Mouse (Mus musculus) hindbrain, postnatal 0 days (tissue): ENCODE measurements around the gene Asnsd1. TPM values are rescaled to one million over a fixed set of nuclear protein-coding genes. Genes with fewer than 3 reads are reported as not detected.
"Not testable (repeated sequence)": the region's sequence is repeated elsewhere in the genome, so short reads cannot be mapped to it uniquely, and the experiment has no call there.

Experiments used
- ATAC-seq: fragments of 200-750 bp; cut with Nextera tagmentation; 2 replicates; pipeline ENCODE4 v1.8.0; 2017; ENCODE audit warnings: mild to moderate bottlenecking, moderate TSS enrichment, moderate library complexity
- DNase-seq: peaks from one replicate; pipeline ENCODE4 v3.0.0-alpha.2; 2015; ENCODE audit warnings: low spot score
- H3K27ac ChIP-seq: fragments of 300-500 bp; sonication (generic); 2 replicates; pipeline ENCODE4 v1.5.1; 2014; ENCODE audit warnings: mild to moderate bottlenecking
- H3K27me3 ChIP-seq: fragments of 300-500 bp; sonication (generic); 2 replicates; pipeline ENCODE4 v1.6.1; 2014; ENCODE audit warnings: low read length, mixed read lengths; ENCODE audit not compliant: insufficient read depth
- H3K36me3 ChIP-seq: fragments of 300-500 bp; sonication (generic); 2 replicates; pipeline ENCODE4 v1.6.1; 2014; ENCODE audit warnings: low read length, mixed read lengths; ENCODE audit not compliant: insufficient read depth
- H3K4me1 ChIP-seq: fragments of 300-500 bp; sonication (generic); 2 replicates; pipeline ENCODE4 v1.6.1; 2014; ENCODE audit warnings: antibody characterized with exemption, low read length, mixed read lengths; ENCODE audit not compliant: insufficient read depth
- H3K4me2 ChIP-seq: fragments of 300-500 bp; sonication (generic); 2 replicates; pipeline ENCODE4 v1.6.1; 2014; ENCODE audit warnings: low read depth, mild to moderate bottlenecking, low read length, moderate library complexity, mixed read lengths
- H3K4me3 ChIP-seq: fragments of 300-500 bp; sonication (generic); 2 replicates; pipeline ENCODE4 v1.5.1; 2014; ENCODE audit warnings: low read length
- H3K9ac ChIP-seq: fragments of 300-500 bp; sonication (generic); replicated peaks from 2 replicates; pipeline ENCODE4 v1.6.1; 2014; ENCODE audit warnings: mild to moderate bottlenecking, low read length, moderate library complexity, mixed read lengths
- H3K9me3 ChIP-seq: fragments of 300-500 bp; sonication (generic); 2 replicates; pipeline ENCODE4 v1.6.1; 2016; ENCODE audit warnings: low read length, mixed read lengths
- CTCF ChIP-seq: IDR thresholded peaks from 2 replicates; pipeline ENCODE4 v1.5.1; 2016; ENCODE audit warnings: antibody characterized with exemption, control low read depth, low read depth
- WGBS: fragments of 180-500 bp; shearing (Covaris S2); extraction: QIAGEN DNeasy Blood & Tissue Kit; methylation state at CpG from one replicate; pipeline ENCODE4 v1.1.7; 2014; 5-methylcytosine and 5-hydroxymethylcytosine counted together
- polyA plus RNA-seq: library from polyadenylated mRNA; unstranded; fragments of >200 nt; fragmentation: Nextera tagmentation; extraction: Ambion mirVana; gene quantifications from 2 replicates; pipeline ENCODE4 v1.2.1, GENCODE M21; 2015
- total RNA-seq: library from RNA; depleted of rRNA; stranded (reverse); fragments of >200 nt; gene quantifications from 2 replicates; pipeline ENCODE4 v1.2.3, GENCODE M21; 2014

Asnsd1 gene
- total and polyA plus RNA-seq, 2 experiments from 2014 or later, result 26.2 to 47.6 TPM

DNA sequence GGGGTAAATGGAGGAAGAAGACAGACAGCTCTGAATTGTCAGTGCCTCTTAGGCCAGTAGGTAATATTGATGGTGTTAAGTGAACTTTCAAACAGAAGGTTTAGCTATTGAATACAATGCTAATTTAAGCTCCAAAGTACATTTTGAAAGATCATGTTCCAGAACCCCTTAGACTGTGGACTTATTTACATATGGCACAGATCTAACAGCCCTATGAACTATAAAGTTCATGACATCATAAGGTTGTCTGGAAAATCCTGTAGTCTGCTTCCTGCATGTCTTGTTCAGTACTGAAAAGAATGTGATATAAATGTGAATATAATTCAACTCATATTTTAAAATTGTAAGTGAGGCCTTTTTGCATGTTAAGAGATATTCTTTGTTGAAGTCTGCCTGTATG lies 6.4 kb upstream of the Asnsd1 start:
- H3K9ac ChIP-seq, result no peak overlapping the region
- no peak for ATAC-seq
- no peaks in the 10 kb centered on the region for H3K9me3 ChIP-seq

DNA sequence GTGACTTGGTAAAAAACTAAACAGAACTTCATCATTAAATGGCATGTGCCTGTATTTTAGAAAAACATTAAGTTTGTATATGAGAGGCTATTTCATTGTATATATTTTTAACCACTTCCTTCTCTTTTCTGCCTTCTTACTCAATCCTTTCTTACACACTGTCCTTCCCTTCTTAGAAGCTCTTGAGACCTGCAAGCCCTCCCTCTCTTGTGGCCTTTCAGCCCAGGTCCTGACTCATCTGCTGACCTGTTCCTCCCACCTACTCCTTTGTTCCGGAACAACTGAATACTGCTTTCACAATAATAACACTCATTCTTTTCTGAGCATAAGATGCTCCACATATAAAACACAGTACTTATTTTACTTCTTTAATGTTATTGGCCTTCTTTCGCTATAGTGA lies 11.5 kb downstream of the Asnsd1 start:
- no peak for TF ChIP-seq CTCF
- Histone ChIP-seq H3K9ac (no peak overlapping the region), H3K27ac (no peak overlapping the region), H3K4me1 (no peaks in the 10 kb centered on the region), H3K4me2 (no peak overlapping the region), H3K9me3 (no peaks in the 10 kb centered on the region), H3K4me3 (no peak overlapping the region), H3K36me3 (peaks cover 28% of the 10 kb centered on the region; the same call in 1 of the 2 replicates), H3K27me3 (no peaks in the 10 kb centered on the region)
- DNase-seq (no peak), ATAC-seq (no peak)
- 96% methylated on average over 2 of the region's 2 CpGs for WGBS

More for the DNA sequence above, 6.4 kb upstream of the Asnsd1 start:
- Histone ChIP-seq H3K4me1 (no peaks in the 10 kb centered on the region), H3K36me3 (no peaks in the 10 kb centered on the region), H3K4me2 (no peak overlapping the region), H3K27me3 (no peaks in the 10 kb centered on the region), H3K27ac (no peak overlapping the region), H3K4me3 (no peak overlapping the region)
- no peak for DNase-seq
- no peak for TF ChIP-seq CTCF

DNA sequence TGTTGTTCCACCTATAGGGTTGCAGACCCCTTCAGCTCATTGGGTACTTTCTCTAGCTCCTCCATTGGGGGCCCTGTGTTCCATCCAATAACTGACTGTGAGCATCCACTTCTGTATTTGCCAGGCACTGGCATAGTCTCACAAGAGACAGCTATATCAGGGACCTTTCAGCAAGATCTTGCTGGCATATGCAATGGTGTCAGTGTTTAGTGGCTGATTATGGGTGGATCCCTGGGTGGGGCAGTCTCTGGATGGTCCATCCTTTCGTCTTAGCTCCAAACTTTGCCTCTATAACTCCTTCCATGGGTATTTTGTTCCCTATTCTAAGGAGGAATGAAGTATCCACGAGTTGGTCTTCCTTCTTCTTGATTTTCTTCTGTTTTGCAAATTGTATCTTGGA lies 15.1 kb downstream of the Asnsd1 start:
- H3K27ac ChIP-seq, H3K4me2 ChIP-seq, H3K27me3 ChIP-seq, H3K9ac ChIP-seq, H3K9me3 ChIP-seq, H3K4me1 ChIP-seq, H3K36me3 ChIP-seq, DNase-seq, ATAC-seq, H3K4me3 ChIP-seq: not testable (repeated sequence)
- WGBS, result 56% methylated on average over 2 of the region's 2 CpGs

DNA sequence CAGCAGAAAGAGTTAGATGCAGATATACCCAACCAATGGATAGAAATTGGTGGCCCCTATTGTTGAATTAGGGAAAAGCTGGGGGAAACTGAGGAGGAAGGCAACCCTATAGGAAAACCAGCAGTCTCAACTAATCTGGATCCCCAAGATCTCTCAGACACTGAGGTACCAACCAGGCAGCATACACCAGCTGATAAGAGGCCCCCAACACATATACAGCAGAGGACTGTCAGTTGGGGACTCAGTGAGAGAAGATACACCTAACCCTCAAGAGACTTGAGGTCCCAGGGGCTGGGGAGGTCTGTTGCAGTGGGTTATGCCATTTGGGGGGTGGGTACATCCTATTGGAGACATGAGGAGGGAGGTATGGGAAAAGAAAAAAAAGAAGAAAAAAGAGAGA lies 17.1 kb downstream of the Asnsd1 start:
- no peaks in the 10 kb centered on the region for H3K27me3 ChIP-seq
- no peak overlapping the region for H3K27ac ChIP-seq
- no peaks in the 10 kb centered on the region for H3K4me1 ChIP-seq
- no peak for DNase-seq
- ATAC-seq, result no peak
- no peak for TF ChIP-seq CTCF
- H3K4me3 ChIP-seq, result no peak overlapping the region
- no peaks in the 10 kb centered on the region for H3K36me3 ChIP-seq
- no peaks in the 10 kb centered on the region for H3K9me3 ChIP-seq
- H3K4me2 ChIP-seq, result no peak overlapping the region
- H3K9ac ChIP-seq, result no peak overlapping the region

DNA sequence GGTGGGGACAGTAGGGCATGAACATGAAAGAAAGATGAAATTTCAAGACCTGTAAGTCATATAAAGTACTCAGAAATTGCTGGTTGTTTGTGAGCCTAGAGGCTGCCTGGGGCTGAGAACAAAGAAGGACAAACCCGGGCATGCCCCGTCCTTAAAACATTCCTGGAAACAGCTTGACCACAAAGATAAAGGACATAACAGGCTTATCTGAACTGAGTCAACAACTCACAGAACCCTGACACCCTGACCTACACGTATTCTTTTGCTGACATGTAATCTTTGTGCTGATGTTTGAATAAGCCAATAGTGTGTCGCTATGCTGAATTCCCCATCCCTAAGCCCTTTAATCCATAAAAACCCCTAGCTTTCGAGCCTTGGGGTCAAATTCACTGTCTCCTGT lies 19.0 kb downstream of the Asnsd1 start:
- not testable (repeated sequence) for H3K9ac ChIP-seq, H3K27ac ChIP-seq, H3K9me3 ChIP-seq, H3K4me3 ChIP-seq, DNase-seq, H3K27me3 ChIP-seq, H3K4me1 ChIP-seq, ATAC-seq, H3K36me3 ChIP-seq, H3K4me2 ChIP-seq
- WGBS, result 82% methylated on average over 5 of the region's 5 CpGs

DNA sequence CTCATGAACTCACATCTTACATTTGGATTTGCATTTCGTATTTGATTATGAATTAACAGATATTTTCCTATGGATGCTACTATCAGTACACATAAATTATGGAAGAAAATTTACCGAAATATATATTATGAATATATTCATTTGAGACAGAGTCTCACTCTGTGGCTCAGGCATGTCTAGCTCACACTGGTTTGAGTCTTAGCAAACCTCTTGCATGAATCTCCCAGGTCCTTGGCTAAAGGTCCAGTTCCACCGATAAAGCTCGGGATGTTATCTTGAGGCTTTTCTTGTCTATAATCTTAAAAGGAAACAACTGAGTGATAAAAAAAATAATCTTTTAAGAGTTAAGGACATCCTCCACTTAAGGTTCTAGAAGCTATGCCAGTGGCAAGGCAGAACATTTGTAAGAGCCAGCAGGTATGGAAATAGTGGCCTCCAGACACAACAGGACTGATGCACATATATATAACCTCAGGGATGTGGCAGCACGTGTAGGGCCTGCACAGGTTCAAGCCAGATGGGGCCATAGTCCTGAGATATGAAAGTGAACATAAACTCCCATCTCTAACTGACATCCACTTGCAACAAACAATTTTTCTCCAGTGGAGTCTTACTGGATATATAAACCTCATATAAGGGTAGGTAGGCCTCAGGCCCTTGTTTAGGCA lies 27.6 kb downstream of the Asnsd1 start:
- Histone ChIP-seq H3K27me3 (no peaks in the 10 kb centered on the region), H3K9ac (no peak overlapping the region), H3K27ac (no peak overlapping the region), H3K4me2 (no peak overlapping the region), H3K4me3 (no peak overlapping the region), H3K36me3 (no peaks in the 10 kb centered on the region; the same call in 1 of the 2 replicates), H3K9me3 (no peaks in the 10 kb centered on the region), H3K4me1 (no peaks in the 10 kb centered on the region)
- 95% methylated on average over 5 of the region's 5 CpGs for WGBS
- TF ChIP-seq CTCF, result no peak
- no peak for DNase-seq
- no peak for ATAC-seq

DNA sequence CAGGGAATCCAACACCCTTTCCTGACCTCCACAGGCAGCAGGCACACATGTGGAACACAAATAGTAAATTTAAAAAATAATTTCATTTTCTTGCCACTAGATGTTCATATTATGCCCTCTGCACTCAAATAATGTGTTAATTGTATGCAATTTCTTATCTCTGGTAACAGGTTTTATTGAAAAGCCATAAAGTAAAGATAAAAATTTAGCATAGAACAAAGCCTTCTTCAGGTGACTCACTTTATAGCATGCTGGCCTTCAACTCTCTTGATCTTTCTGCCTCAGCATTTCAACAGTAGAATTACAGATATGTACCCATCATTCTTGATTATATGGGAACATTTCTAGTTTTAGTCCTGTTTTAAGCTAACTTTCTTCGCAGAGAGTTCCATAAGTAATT lies 28.3 kb downstream of the Asnsd1 start:
- no peak for TF ChIP-seq CTCF
- Histone ChIP-seq H3K27ac (no peak overlapping the region), H3K9me3 (no peaks in the 10 kb centered on the region), H3K4me2 (no peak overlapping the region), H3K27me3 (no peaks in the 10 kb centered on the region), H3K36me3 (no peaks in the 10 kb centered on the region; the same call in 1 of the 2 replicates), H3K4me1 (no peaks in the 10 kb centered on the region), H3K4me3 (no peak overlapping the region), H3K9ac (no peak overlapping the region)
- DNase-seq (no peak), ATAC-seq (no peak)
- WGBS, result 94% methylated on average over 1 of the region's 1 CpGs
